Mouse (Mus musculus) liver, adult (tissue): ENCODE data around the gene Grip1.

Source experiments
- GATA4 ChIP-seq: IDR thresholded peaks from 2 replicates; pipeline ENCODE4 v1.6.1; 2014; ENCODE audit warnings: mild to moderate bottlenecking, low read length; ENCODE audit not compliant: insufficient replicate concordance

The Grip1 gene

DNA sequence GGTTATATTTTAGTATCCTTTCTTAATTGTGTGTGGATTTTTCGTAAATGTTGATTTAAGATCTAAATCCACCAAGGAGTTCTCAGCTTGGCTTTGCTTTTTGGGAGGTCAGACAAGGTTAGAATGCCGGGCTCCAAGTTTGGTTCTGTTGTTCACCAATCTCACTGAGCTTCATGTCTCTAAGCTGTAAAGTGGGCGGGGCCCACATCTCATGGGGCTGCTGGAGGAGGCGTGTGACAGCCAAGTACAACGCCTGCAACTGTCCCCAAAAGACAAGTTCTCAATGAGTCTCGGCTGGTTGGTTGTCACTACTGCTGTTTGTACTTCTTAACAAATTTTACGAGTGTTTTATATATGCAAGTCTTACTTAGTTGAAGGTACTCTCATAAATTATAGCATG, 272.3 kb downstream of the Grip1 start:
- TF ChIP-seq GATA4, result no peak

- TF ChIP-seq GATA4, result no peak
These were observed 273.3 kb downstream of the Grip1 start for GRCm38 (mm10) chr10:119726921-119727320.

- no peak for TF ChIP-seq GATA4
These were observed 276.6 kb downstream of the Grip1 start for GRCm38 (mm10) chr10:119730206-119730605.

- no peak for TF ChIP-seq GATA4
These were observed 281.7 kb downstream of the Grip1 start for GRCm38 (mm10) chr10:119735011-119735992.

DNA sequence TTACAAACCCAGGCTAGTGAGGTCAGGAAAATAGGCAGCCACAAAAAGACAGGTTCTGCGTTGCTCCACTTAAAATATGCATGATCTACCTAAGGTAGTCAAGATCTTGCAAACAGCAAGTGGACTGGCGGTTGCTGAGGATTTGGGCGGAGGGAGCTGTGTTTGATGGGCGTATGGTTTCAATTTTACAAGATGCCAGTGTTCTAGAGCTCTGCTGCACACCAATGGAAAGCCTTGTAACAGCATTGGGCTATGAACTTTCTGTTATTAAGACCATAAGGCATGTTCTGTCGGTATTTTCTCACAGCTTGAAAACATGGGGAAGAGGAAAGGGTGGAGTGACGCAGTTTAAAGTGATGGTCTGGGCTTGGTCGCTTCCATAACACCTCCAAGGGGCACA, 285.8 kb downstream of the Grip1 start:
- no peak for TF ChIP-seq GATA4

DNA sequence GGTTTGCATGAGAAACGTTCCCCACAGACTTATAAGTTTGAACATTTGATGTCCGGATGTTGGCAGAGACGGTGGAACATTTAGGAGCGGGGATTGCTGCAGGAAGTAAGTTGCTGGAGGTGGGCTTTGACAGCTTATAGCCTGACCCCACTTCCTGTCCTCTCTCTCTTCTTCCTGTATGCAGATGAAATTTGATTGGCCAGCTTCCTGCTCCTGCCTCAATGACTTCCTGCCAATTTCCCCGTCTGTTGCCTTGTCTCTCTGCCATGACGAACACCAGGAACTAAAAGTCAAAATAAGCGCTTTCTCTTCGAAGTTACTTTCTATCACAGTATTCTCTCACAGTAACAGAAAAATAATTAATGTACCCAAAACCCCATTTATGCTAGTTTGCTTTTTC, 289.1 kb downstream of the Grip1 start:
- TF ChIP-seq GATA4, result no peak

DNA sequence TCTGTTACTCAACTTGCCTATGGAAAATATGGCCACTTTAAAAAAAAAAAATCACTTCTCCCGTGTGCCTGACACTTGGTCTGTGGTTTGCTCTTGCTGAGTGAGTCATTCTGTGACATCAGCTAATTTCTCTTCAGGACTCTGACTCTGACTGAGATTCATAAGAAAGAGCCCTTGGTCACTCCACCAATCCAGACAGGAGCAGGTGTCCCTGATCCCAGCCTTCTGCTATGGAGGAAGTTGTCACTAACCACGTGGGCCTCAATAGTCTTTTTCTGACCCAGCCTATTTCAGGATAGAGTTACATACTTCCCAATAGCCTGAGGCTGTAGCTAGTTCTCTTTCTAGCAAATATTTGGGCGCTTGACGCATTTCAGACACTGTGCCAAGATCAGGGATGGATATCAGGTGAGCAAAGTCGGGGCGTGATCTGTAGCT, 298.8 kb downstream of the Grip1 start:
- no peak for TF ChIP-seq GATA4

DNA sequence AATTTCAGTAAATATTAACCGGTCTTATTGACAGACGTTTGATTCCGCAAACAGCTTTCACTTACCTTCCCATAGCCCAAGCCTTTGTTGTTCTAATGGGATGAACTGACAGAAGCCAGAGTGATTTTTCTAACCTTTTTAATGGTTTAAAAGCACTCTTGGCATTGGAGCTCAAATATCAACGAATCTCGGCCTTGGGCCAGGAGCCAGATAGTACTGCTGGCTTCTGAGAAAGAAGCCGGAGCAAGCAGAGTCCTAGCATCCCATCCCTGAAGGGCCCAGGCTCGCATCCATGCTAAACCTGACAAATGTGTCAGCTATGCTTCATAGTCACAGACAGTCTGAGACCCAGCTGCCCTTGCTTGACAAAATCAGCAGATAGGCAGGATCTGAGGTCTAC, 302.6 kb downstream of the Grip1 start:
- TF ChIP-seq GATA4, result no peak

DNA sequence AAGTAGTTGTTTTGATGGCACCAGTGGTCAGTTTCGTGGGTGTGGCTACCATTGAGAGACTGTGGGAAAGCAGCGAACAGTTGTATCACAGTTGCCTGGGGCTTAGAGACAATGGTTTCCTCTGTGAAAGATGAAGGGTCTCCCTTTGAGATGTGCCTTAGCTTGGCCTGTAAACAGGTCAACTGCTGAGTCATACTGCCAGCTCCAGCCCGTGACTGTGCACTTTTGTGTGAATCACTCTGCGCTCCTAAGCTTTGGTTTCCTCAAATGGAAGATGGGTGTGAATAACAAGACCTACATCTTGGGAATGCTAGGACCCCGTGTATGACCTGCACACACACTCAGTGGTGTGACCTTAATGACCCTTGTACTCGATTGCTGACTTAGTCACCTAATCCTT, 303.6 kb downstream of the Grip1 start:
- TF ChIP-seq GATA4, result no peak

GRCm38 (mm10) chr10:119761451-119762367, 308.1 kb downstream of the Grip1 start:
- no peak for TF ChIP-seq GATA4

- TF ChIP-seq GATA4, result no peak
These were observed 325.2 kb downstream of the Grip1 start for GRCm38 (mm10) chr10:119778871-119779270.

DNA sequence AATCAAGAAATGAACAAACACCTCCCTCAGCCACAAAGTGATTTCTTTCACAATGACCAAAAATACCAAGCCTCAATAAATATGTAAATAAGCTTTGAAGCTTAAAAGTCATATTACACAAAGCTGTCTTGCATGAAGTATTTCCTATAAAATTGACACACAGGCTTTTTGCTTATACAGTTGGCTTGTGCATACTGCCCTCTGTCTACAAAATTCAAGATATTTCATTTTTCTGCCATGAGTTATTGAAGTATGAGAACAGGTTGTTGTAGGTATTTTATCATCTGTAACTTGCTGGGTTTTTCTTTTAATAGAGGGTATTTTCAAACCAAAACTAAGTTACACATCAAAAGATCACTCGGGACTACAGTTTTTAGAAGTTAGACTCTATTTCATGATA, 326.0 kb downstream of the Grip1 start:
- TF ChIP-seq GATA4, result no peak

DNA sequence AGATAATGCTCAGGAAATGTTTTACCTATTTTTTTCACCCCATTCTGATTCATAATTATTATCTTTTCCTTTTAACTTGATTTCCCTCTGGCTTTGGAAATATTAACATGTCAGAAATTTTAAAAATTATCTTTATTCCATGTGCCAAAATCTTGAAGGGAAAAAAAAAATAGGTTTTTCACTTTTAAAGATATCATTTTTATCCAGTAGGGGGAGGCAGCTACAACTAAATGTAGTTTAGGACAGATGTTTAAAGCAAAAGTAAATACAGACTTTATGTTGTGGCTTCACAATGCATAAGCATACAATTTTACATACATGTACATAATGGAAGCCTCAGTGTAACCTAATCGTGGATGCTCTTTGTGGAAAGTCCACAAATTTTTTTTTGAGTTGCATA, 336.9 kb downstream of the Grip1 start:
- no peak for TF ChIP-seq GATA4

GRCm38 (mm10) chr10:119802421-119802820, 348.8 kb downstream of the Grip1 start:
- TF ChIP-seq GATA4, result no peak

DNA sequence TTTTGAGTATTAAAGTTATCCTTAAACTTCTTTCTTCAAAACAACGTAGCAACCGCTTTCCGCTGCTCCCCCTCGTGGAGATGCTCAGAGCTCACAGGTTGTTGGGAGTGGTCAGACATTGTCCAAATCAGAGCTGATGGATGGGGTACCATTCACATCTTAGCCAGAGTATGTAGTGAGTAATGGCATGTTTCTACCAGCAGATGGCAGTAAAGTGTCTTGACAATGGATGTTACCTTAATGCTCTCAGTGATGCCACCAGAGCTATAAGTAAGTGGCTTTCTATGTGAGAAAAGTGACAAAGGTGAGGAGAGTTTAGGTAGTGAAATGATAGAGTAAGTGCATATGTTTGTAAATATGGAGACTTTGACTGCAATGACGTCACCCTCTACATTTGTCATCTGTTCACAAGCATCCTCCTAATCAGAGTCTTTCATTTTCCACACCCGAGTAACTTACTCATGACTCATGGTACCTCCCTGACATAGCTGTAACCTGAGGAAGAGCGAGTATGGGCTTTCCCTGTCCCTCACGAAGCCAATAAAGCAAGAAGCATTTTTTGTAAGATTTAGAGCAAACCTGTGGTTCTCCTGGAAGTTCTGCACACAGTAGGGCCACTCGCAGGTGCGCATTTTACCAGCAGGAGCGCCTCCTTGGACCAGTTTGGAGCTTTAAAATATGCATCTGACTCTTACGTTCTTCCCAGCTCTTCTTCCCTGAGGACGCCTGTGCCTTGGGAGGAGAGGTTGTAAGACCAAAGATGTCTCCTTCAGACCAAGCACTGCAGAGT, 350.2 kb downstream of the Grip1 start:
- TF ChIP-seq GATA4, result no peak
